Mouse (Mus musculus): ENCODE results near the gene Adamts15. TPM values are rescaled to one million over a fixed set of nuclear protein-coding genes. Genes with fewer than 3 reads are reported as not detected.

Adamts15 gene
- total RNA-seq, 2 experiments from 2014 or later, result 6.2 to 9.9 TPM

- no peak for DNase-seq (ENCODE audit: low spot score in 2 of 2)
Measured at GRCm38 (mm10) chr9:30886276-30886675, 36.0 kb downstream of the Adamts15 start.

GRCm38 (mm10) chr9:30880553-30880952, 41.7 kb downstream of the Adamts15 start:
- no peak for DNase-seq (ENCODE audit: low spot score in 2 of 2)

- no peak for DNase-seq (ENCODE audit: low spot score in 2 of 2)
Measured at GRCm38 (mm10) chr9:30879947-30880273, 42.3 kb downstream of the Adamts15 start.

GRCm38 (mm10) chr9:30879248-30879946, 42.9 kb downstream of the Adamts15 start:
- no peak for DNase-seq (ENCODE audit: low spot score in 2 of 2)

GRCm38 (mm10) chr9:30876552-30876951, 45.7 kb downstream of the Adamts15 start:
- no peak for DNase-seq (ENCODE audit: low spot score in 2 of 2)

- peak in 1 of 2 experiments; percentile 1 for DNase-seq (ENCODE audit: low spot score in 2 of 2)
Measured at GRCm38 (mm10) chr9:30855837-30856236, 66.4 kb downstream of the Adamts15 start.

- DNase-seq (ENCODE audit: low spot score in 2 of 2), result no peak
Measured at GRCm38 (mm10) chr9:30851841-30852240, 70.4 kb downstream of the Adamts15 start.

GRCm38 (mm10) chr9:30849951-30850350, 72.3 kb downstream of the Adamts15 start:
- DNase-seq (ENCODE audit: low spot score in 2 of 2), result no peak

- DNase-seq (ENCODE audit: low spot score in 2 of 2), result no peak
Measured at GRCm38 (mm10) chr9:30849444-30849843, 72.8 kb downstream of the Adamts15 start.

Other genes starting within 250 kb of the Adamts15 start
- gene Adamts8, start 20.1 kb upstream of the Adamts15 start, total RNA-seq (2021), result 1 to 10 TPM; 5.8 to 8.0 TPM
- 10 to 100 TPM; 32.5 to 35.2 TPM for gene Zbtb44, start 108.2 kb upstream of the Adamts15 start, total RNA-seq (2021)
- under 1 TPM; 0.67 to 0.93 TPM for gene St14, start 209.4 kb upstream of the Adamts15 start, total RNA-seq (2021)

All from layer of hippocampus, postnatal 14 days (tissue).